Mouse (Mus musculus): ENCODE measurements around the gene Wwc2. TPM values are rescaled to one million over a fixed set of nuclear protein-coding genes. Genes with fewer than 3 reads are reported as not detected.

Wwc2 gene
- total and polyA plus RNA-seq, 2 experiments from 2014 or later, result 8.2 to 18.5 TPM

DNA sequence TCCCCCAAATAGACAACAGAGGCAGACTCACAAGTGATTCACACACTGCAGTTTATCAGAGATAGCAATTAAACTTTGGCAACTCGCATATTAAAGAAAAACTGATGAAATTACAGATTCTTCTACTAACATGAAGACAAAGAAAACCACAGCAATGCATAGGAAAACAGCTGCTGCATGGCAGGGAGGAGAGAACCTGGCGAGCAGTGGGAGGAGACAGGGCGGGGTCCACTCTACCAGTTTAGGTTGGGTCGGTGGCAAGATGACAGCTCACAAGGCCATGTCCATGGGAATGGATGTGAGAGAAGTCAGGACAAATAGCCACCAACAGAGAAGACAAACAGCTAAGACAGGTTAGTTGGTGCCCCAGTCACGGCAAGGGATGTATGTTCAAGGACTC, 138.0 kb downstream of the Wwc2 start:
- no peak for TF ChIP-seq CTCF (IDR thresholded peaks at IDR 0.05; ENCODE audit: low read depth)
- no peak for TF ChIP-seq EP300 (IDR thresholded peaks at IDR 0.05; ENCODE audit: low read depth)
- Histone ChIP-seq H3K4me1 (ENCODE audit: control insufficient read depth, insufficient read depth) (peaks cover 7% of the 10 kb centered on the region; the same call in 1 of the 2 replicates), H3K36me3 (replicated peaks; ENCODE audit: control insufficient read depth, insufficient read depth, low read length) (peaks cover 62% of the 10 kb centered on the region), H3K27ac (ENCODE audit: low read depth) (no peak overlapping the region), H3K27me3 (ENCODE audit: control insufficient read depth, insufficient read depth, low read length) (no peaks in the 10 kb centered on the region), H3K4me2 (ENCODE audit: low read depth, low read length) (0 out of 2 replicates have a peak overlapping the region, but pooled peaks have one; percentile 47), H3K9ac (replicated peaks; ENCODE audit: low read depth, low read length) (no peak overlapping the region), H3K4me3 (ENCODE audit: low read depth, low read length) (no peak overlapping the region), H3K9me3 (replicated peaks; ENCODE audit: control insufficient read depth, low read length) (no peaks in the 10 kb centered on the region)
- WGBS, result 81% methylated on average over 5 of the region's 5 CpGs
- DNase-seq (ENCODE audit: low spot score) (no peak), ATAC-seq (ENCODE audit: insufficient read depth, low read depth) (no peak)

DNA sequence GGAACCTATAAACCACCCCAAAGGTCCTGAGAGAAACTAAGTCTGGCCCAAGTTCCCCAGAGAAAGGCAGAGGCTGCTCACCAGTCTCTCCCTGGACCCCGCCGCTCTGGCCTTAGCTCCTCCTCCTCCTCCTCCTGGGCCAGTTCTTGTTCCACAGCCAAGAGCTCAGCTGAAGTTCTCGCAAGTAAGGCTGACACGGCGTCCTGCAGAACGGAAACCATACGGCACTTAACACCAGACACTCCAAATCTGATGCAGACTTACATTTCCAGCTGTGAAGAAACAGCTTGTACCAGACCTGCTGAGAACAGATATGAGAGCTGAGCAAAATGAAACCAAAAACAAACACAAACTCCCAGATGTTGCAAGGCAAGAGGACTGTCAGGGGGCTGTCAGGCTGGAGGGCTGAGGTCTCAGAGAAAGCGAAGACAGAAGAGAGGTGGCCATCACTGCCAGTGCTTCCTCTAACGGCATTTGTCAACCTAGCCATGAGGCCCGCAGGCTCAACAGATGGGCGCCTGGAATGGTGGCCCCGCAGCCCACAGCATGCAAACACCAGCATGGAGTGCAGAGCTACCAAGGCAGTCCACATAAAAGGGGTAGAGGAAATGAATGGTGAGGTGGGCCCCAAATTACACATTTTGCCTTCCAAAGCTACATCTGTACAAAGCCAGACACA, 138.8 kb downstream of the Wwc2 start:
- peak overlapping the region; percentile 47 for H3K4me2 ChIP-seq (ENCODE audit: low read depth, low read length)
- H3K27me3 ChIP-seq (ENCODE audit: control insufficient read depth, insufficient read depth, low read length), result no peaks in the 10 kb centered on the region
- no peaks in the 10 kb centered on the region for H3K9me3 ChIP-seq (replicated peaks; ENCODE audit: control insufficient read depth, low read length)
- 0 out of 2 replicates have a peak overlapping the region, but pooled peaks have one; percentile 14 for H3K9ac ChIP-seq (replicated peaks; ENCODE audit: low read depth, low read length)
- peak overlapping the region; percentile 61 for H3K27ac ChIP-seq (ENCODE audit: low read depth)
- DNase-seq (ENCODE audit: low spot score) (peak; percentile 68), ATAC-seq (ENCODE audit: insufficient read depth, low read depth) (peak; percentile 78)
- WGBS, result 40% methylated on average over 12 of the region's 12 CpGs
- H3K4me3 ChIP-seq (ENCODE audit: low read depth, low read length), result peak overlapping the region; percentile 9
- H3K4me1 ChIP-seq (ENCODE audit: control insufficient read depth, insufficient read depth), result peaks cover 7% of the 10 kb centered on the region; the same call in 1 of the 2 replicates
- H3K36me3 ChIP-seq (replicated peaks; ENCODE audit: control insufficient read depth, insufficient read depth, low read length), result peaks cover 63% of the 10 kb centered on the region
- TF ChIP-seq CTCF (IDR thresholded peaks at IDR 0.05; ENCODE audit: low read depth), result no peak
- TF ChIP-seq EP300 (IDR thresholded peaks at IDR 0.05; ENCODE audit: low read depth), result no peak

- ATAC-seq (ENCODE audit: insufficient read depth, low read depth) (no peak), DNase-seq (ENCODE audit: low spot score) (no peak)
- Histone ChIP-seq H3K4me1 (ENCODE audit: control insufficient read depth, insufficient read depth) (peaks cover 7% of the 10 kb centered on the region; the same call in 1 of the 2 replicates), H3K9ac (replicated peaks; ENCODE audit: low read depth, low read length) (no peak overlapping the region), H3K27ac (ENCODE audit: low read depth) (no peak overlapping the region), H3K4me3 (ENCODE audit: low read depth, low read length) (no peak overlapping the region), H3K4me2 (ENCODE audit: low read depth, low read length) (no peak overlapping the region), H3K9me3 (replicated peaks; ENCODE audit: control insufficient read depth, low read length) (no peaks in the 10 kb centered on the region), H3K27me3 (ENCODE audit: control insufficient read depth, insufficient read depth, low read length) (no peaks in the 10 kb centered on the region), H3K36me3 (replicated peaks; ENCODE audit: control insufficient read depth, insufficient read depth, low read length) (peaks cover 67% of the 10 kb centered on the region)
- 69% methylated on average over 8 of the region's 8 CpGs for WGBS
- TF ChIP-seq EP300 (IDR thresholded peaks at IDR 0.05; ENCODE audit: low read depth), result no peak
- TF ChIP-seq CTCF (IDR thresholded peaks at IDR 0.05; ENCODE audit: low read depth), result no peak; the same call in 1 of the 2 replicates
Measured at GRCm38 (mm10) chr8:47849842-47850241, 140.9 kb downstream of the Wwc2 start.

DNA sequence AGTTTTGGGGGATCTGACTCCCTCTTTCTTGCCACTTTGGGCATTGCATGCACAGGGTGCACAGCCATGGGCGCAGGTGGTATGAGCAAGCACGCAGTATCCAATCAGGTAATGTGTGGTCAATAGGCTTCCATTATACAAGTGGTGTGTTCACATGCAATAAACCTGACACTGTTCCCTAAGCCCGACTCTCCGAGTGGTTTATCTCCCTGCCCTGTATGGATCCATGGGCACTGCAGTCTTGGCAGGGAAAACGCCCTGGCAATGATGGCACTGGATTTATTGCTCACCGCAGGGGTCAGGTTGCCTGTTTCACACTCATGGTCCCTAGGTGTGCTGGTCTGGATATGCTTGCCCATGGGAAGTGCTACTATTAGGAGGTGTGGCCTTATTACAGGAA, 142.8 kb downstream of the Wwc2 start:
- Histone ChIP-seq H3K27ac (ENCODE audit: low read depth) (no peak overlapping the region), H3K9ac (replicated peaks; ENCODE audit: low read depth, low read length) (no peak overlapping the region), H3K4me1 (ENCODE audit: control insufficient read depth, insufficient read depth) (peaks cover 7% of the 10 kb centered on the region; the same call in 1 of the 2 replicates), H3K4me3 (ENCODE audit: low read depth, low read length) (no peak overlapping the region), H3K9me3 (replicated peaks; ENCODE audit: control insufficient read depth, low read length) (no peaks in the 10 kb centered on the region), H3K27me3 (ENCODE audit: control insufficient read depth, insufficient read depth, low read length) (no peaks in the 10 kb centered on the region), H3K4me2 (ENCODE audit: low read depth, low read length) (no peak overlapping the region), H3K36me3 (replicated peaks; ENCODE audit: control insufficient read depth, insufficient read depth, low read length) (peaks cover 81% of the 10 kb centered on the region)
- DNase-seq (ENCODE audit: low spot score) (no peak), ATAC-seq (ENCODE audit: insufficient read depth, low read depth) (no peak)
- WGBS, result 92% methylated on average over 6 of the region's 6 CpGs
- TF ChIP-seq EP300 (IDR thresholded peaks at IDR 0.05; ENCODE audit: low read depth) (no peak), CTCF (IDR thresholded peaks at IDR 0.05; ENCODE audit: low read depth) (no peak)

GRCm38 (mm10) chr8:47847161-47847560, 143.6 kb downstream of the Wwc2 start:
- WGBS, result 79% methylated on average over 14 of the region's 14 CpGs
- no peak for ATAC-seq (ENCODE audit: insufficient read depth, low read depth)
- DNase-seq (ENCODE audit: low spot score), result no peak
- no peak overlapping the region for H3K9ac ChIP-seq (replicated peaks; ENCODE audit: low read depth, low read length)
- no peak overlapping the region for H3K27ac ChIP-seq (ENCODE audit: low read depth)
- no peaks in the 10 kb centered on the region for H3K27me3 ChIP-seq (ENCODE audit: control insufficient read depth, insufficient read depth, low read length)
- H3K4me1 ChIP-seq (ENCODE audit: control insufficient read depth, insufficient read depth), result peaks cover 2% of the 10 kb centered on the region; the same call in 1 of the 2 replicates
- TF ChIP-seq CTCF (IDR thresholded peaks at IDR 0.05; ENCODE audit: low read depth), result no peak
- TF ChIP-seq EP300 (IDR thresholded peaks at IDR 0.05; ENCODE audit: low read depth), result no peak
- no peak overlapping the region for H3K4me2 ChIP-seq (ENCODE audit: low read depth, low read length)
- H3K36me3 ChIP-seq (replicated peaks; ENCODE audit: control insufficient read depth, insufficient read depth, low read length), result peaks cover 84% of the 10 kb centered on the region
- no peaks in the 10 kb centered on the region for H3K9me3 ChIP-seq (replicated peaks; ENCODE audit: control insufficient read depth, low read length)
- H3K4me3 ChIP-seq (ENCODE audit: low read depth, low read length), result no peak overlapping the region
